Mouse (Mus musculus) T-helper 2 cell (primary cell): ENCODE measurements at regions not wholly inside any gene's neighbourhood (a gene's known extent, or its start where the extent isn't known, plus 50 kb on each side); places are given as distances from the start of the nearest gene placed in this dataset.

Source experiments
- in situ Hi-C: fragments of 300-600 bp; cut with MboI, MseI; formaldehyde crosslinking; loops from one replicate; pipeline ENCODE4 v1.15.1; 2025; ENCODE audit warnings: high pct_unique_total_duplicates

DNA sequence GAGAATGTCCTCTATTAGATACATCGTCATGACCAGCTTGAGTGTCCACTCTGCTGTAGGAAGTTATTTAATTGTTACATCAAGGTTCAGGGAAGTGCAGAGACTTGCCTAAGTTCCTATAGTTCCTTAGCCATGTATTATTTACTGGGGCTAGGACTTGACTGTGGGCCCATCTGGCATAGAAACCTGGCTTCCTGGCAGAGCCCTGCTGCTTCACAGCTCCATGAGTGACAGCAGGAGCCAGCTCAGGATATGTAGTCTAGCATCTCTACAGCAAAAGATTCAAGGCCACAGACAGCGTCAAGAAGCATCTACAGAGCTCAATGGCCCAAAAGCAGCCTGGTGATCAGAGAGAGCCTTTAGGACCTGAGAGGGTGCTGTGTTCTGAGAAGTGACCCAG, 163.2 kb upstream of the Unc93a2 start:
- in situ Hi-C loops, result no loop called here

- in situ Hi-C loops, result no loop called here
Measured at GRCm38 (mm10) chr17:7538402-7539087, 153.3 kb upstream of the Unc93a2 start.

DNA sequence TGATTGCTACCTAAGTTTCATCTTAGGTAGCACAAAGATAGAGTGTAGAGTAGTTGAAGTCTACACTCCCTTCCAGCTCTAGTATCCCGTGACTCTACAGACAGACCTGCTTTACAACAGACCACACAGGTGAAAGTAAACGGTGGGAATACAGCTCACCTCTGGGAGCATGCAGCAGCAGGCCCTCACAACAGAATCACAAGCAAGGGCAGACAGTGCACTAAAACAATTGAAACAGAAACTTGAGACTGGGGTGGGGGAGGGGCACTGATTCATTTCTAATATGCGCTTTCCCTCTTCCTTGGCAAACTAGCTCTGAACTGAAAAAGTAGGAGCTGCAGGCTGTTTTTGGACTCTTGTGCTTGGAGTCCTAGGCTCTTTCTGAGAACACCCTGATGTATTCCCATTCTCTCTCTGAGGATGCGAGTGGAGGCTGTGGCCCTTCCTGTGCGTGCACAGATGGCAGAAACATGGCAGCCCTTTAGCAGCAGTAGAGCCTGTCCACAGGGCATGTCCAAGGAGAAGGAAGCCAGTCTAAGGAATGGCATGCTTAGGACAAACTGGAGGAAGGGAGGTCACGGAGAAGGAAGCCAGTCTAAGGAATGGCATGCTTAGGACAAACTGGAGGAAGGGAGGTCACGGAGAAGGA, 152.5 kb upstream of the Unc93a2 start:
- in situ Hi-C loops, result no loop called here

- in situ Hi-C loops, result no loop called here
Measured at GRCm38 (mm10) chr17:7537210-7537609, 151.9 kb upstream of the Unc93a2 start.

GRCm38 (mm10) chr17:7534386-7535059, 149.3 kb upstream of the Unc93a2 start:
- in situ Hi-C loops, result no loop called here

DNA sequence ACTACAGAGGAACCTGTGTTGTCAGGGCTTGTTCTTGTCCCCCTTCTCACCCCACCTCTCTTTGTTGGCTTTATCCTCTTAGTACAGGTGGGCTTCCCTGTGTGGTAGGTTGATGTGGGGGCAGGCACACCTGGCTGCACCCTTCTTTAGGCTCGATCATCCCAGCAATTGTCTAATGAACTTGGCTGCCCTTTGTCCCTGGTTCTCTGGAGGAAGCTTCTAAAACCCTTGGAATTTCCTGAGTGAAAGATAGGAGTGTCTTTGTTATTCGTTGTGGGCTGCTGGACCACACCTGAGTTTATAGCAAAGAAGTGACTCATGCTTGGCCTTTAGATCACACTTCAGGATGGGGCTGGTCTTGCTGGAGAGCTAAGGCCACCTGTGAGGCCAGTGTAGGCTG, 148.3 kb upstream of the Unc93a2 start:
- in situ Hi-C loops, result no loop called here

DNA sequence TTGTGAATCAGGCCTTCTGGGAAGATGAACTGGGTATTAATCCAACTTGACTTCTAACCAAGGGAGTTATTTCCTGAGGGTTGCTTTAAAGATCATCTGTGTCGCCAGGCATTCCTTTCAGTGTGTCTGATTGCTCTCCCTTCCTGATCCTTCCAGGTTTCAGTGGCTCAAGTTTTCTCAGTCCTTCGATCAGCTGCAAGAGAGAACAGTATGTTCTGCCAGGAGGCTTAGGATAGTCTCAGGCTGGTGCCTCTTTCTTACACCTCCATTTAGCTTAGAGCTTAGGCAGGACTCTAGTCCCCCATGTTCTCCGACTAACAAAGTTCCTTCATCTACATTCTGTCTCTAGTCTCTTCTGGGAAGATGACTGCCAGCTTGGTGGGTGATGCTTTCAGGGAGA, 147.4 kb upstream of the Unc93a2 start:
- in situ Hi-C loops, result no loop called here

GRCm38 (mm10) chr17:7529304-7529703, 144.0 kb upstream of the Unc93a2 start:
- in situ Hi-C loops, result no loop called here

- in situ Hi-C loops, result no loop called here
Measured at GRCm38 (mm10) chr17:7527681-7528080, 142.4 kb upstream of the Unc93a2 start.

DNA sequence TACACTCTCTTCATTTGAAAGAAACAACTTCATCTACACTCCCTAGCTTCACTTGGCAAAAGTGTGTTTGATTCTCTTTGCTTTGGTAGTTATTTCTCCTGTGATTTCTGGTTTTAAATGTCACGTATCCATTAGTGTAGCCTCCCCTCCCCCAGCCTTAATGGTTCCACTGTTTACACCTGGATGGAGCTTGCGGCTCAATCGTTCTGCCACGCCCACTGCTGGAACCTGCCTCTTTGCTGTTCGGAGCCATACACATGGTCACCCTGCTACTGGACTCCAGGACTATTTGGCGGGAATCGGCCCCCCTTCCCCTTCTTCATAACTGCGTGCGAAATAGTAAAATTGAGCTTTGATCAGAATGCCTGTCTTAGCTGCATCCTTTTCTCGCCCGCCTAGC, 139.2 kb upstream of the Unc93a2 start:
- in situ Hi-C loops, result loop anchor here (5.0 kb wide), 1 partner anchor 57 kb away; no protein-coding TSS in a partner anchor

GRCm38 (mm10) chr17:7521127-7521526, 135.9 kb upstream of the Unc93a2 start:
- in situ Hi-C loops, result loop anchor here (5.0 kb wide), 1 partner anchor 54 kb away; no protein-coding TSS in a partner anchor
